Mouse (Mus musculus): ENCODE data around the gene Dnajc11. TPM values are rescaled to one million over a fixed set of nuclear protein-coding genes. Genes with fewer than 3 reads are reported as not detected.

The Dnajc11 gene
- polyA plus RNA-seq, 1 experiment from 2014 or later, result 62.4 TPM

- Histone ChIP-seq H3K9me3 (replicated peaks; ENCODE audit: control insufficient read depth, low read length) (no peaks in the 10 kb centered on the region), H3K4me3 (replicated peaks; ENCODE audit: low read length) (no peak overlapping the region), H3K36me3 (ENCODE audit: control insufficient read depth, insufficient read depth, low read length) (peaks cover 21% of the 10 kb centered on the region), H3K9ac (ENCODE audit: low read length) (no peak overlapping the region), H3K4me1 (ENCODE audit: control insufficient read depth, insufficient read depth, low read length) (0 out of 2 replicates have a peak, but pooled peaks cover 3% of the 10 kb centered on the region), H3K4me2 (ENCODE audit: low read depth, low read length) (no peak overlapping the region), H3K27ac (ENCODE audit: low read length) (peak overlapping the region; percentile 29; the same call in 1 of the 2 replicates), H3K27me3 (ENCODE audit: control insufficient read depth, insufficient read depth, low read length) (no peaks in the 10 kb centered on the region)
- 78% methylated on average over 6 of the region's 6 CpGs for WGBS
- no peak for ATAC-seq (ENCODE audit: insufficient read depth, low FRiP score)
These were observed 85.6 kb downstream of the Dnajc11 start for GRCm38 (mm10) chr4:152019073-152019472.

GRCm38 (mm10) chr4:152020024-152020423, 86.5 kb downstream of the Dnajc11 start:
- no peak for ATAC-seq (ENCODE audit: insufficient read depth, low FRiP score)
- H3K36me3 ChIP-seq (ENCODE audit: control insufficient read depth, insufficient read depth, low read length), result peaks cover 18% of the 10 kb centered on the region
- no peak overlapping the region for H3K9ac ChIP-seq (ENCODE audit: low read length)
- H3K9me3 ChIP-seq (replicated peaks; ENCODE audit: control insufficient read depth, low read length), result no peaks in the 10 kb centered on the region
- peak overlapping the region; percentile 19; the same call in 1 of the 2 replicates for H3K27ac ChIP-seq (ENCODE audit: low read length)
- H3K4me1 ChIP-seq (ENCODE audit: control insufficient read depth, insufficient read depth, low read length), result peaks cover 3% of the 10 kb centered on the region; the same call in 1 of the 2 replicates
- WGBS, result 91% methylated on average over 21 of the region's 21 CpGs
- H3K4me2 ChIP-seq (ENCODE audit: low read depth, low read length), result no peak overlapping the region
- H3K4me3 ChIP-seq (replicated peaks; ENCODE audit: low read length), result no peak overlapping the region
- no peaks in the 10 kb centered on the region for H3K27me3 ChIP-seq (ENCODE audit: control insufficient read depth, insufficient read depth, low read length)

- H3K27me3 ChIP-seq (ENCODE audit: control insufficient read depth, insufficient read depth, low read length), result no peaks in the 10 kb centered on the region
- H3K36me3 ChIP-seq (ENCODE audit: control insufficient read depth, insufficient read depth, low read length), result peaks cover 14% of the 10 kb centered on the region
- no peak overlapping the region for H3K27ac ChIP-seq (ENCODE audit: low read length)
- peak overlapping the region; percentile 3; the same call in 1 of the 2 replicates for H3K9ac ChIP-seq (ENCODE audit: low read length)
- H3K4me2 ChIP-seq (ENCODE audit: low read depth, low read length), result no peak overlapping the region
- peaks cover 19% of the 10 kb centered on the region for H3K4me1 ChIP-seq (ENCODE audit: control insufficient read depth, insufficient read depth, low read length)
- WGBS, result 78% methylated on average over 12 of the region's 12 CpGs
- ATAC-seq (ENCODE audit: insufficient read depth, low FRiP score), result no peak
- H3K4me3 ChIP-seq (replicated peaks; ENCODE audit: low read length), result no peak overlapping the region
- H3K9me3 ChIP-seq (replicated peaks; ENCODE audit: control insufficient read depth, low read length), result no peaks in the 10 kb centered on the region
These were observed 88.1 kb downstream of the Dnajc11 start for GRCm38 (mm10) chr4:152021568-152022097.

GRCm38 (mm10) chr4:152022506-152022905, 89.0 kb downstream of the Dnajc11 start:
- ATAC-seq (ENCODE audit: insufficient read depth, low FRiP score), result no peak
- Histone ChIP-seq H3K4me2 (ENCODE audit: low read depth, low read length) (no peak overlapping the region), H3K9me3 (replicated peaks; ENCODE audit: control insufficient read depth, low read length) (no peaks in the 10 kb centered on the region), H3K27ac (ENCODE audit: low read length) (no peak overlapping the region), H3K36me3 (ENCODE audit: control insufficient read depth, insufficient read depth, low read length) (peaks cover 12% of the 10 kb centered on the region), H3K4me1 (ENCODE audit: control insufficient read depth, insufficient read depth, low read length) (peaks cover 22% of the 10 kb centered on the region), H3K4me3 (replicated peaks; ENCODE audit: low read length) (no peak overlapping the region), H3K9ac (ENCODE audit: low read length) (no peak overlapping the region), H3K27me3 (ENCODE audit: control insufficient read depth, insufficient read depth, low read length) (no peaks in the 10 kb centered on the region)
- 88% methylated on average over 8 of the region's 8 CpGs for WGBS

- Histone ChIP-seq H3K4me3 (replicated peaks; ENCODE audit: low read length) (no peak overlapping the region), H3K27ac (ENCODE audit: low read length) (no peak overlapping the region), H3K9me3 (replicated peaks; ENCODE audit: control insufficient read depth, low read length) (no peaks in the 10 kb centered on the region), H3K4me1 (ENCODE audit: control insufficient read depth, insufficient read depth, low read length) (peaks cover 22% of the 10 kb centered on the region), H3K4me2 (ENCODE audit: low read depth, low read length) (no peak overlapping the region), H3K9ac (ENCODE audit: low read length) (0 out of 2 replicates have a peak overlapping the region, but pooled peaks have one; percentile 5), H3K27me3 (ENCODE audit: control insufficient read depth, insufficient read depth, low read length) (no peaks in the 10 kb centered on the region), H3K36me3 (ENCODE audit: control insufficient read depth, insufficient read depth, low read length) (peaks cover 12% of the 10 kb centered on the region)
- WGBS, result 87% methylated on average over 11 of the region's 11 CpGs
- no peak for ATAC-seq (ENCODE audit: insufficient read depth, low FRiP score)
These were observed 91.0 kb downstream of the Dnajc11 start for GRCm38 (mm10) chr4:152024525-152024924.

GRCm38 (mm10) chr4:152026751-152027508, 93.4 kb downstream of the Dnajc11 start:
- peak overlapping the region; percentile 51; the same call in 1 of the 2 replicates for H3K27ac ChIP-seq (ENCODE audit: low read length)
- peak overlapping the region; percentile 80 for H3K9ac ChIP-seq (ENCODE audit: low read length)
- H3K4me2 ChIP-seq (ENCODE audit: low read depth, low read length), result peak overlapping the region; percentile 85
- no peaks in the 10 kb centered on the region for H3K36me3 ChIP-seq (ENCODE audit: control insufficient read depth, insufficient read depth, low read length)
- peak; percentile 53 for ATAC-seq (ENCODE audit: insufficient read depth, low FRiP score)
- peak overlapping the region; percentile 76 for H3K4me3 ChIP-seq (replicated peaks; ENCODE audit: low read length)
- peaks cover 22% of the 10 kb centered on the region for H3K4me1 ChIP-seq (ENCODE audit: control insufficient read depth, insufficient read depth, low read length)
- WGBS, result 2% methylated on average over 41 of the region's 41 CpGs
- H3K9me3 ChIP-seq (replicated peaks; ENCODE audit: control insufficient read depth, low read length), result no peaks in the 10 kb centered on the region
- H3K27me3 ChIP-seq (ENCODE audit: control insufficient read depth, insufficient read depth, low read length), result no peaks in the 10 kb centered on the region

DNA sequence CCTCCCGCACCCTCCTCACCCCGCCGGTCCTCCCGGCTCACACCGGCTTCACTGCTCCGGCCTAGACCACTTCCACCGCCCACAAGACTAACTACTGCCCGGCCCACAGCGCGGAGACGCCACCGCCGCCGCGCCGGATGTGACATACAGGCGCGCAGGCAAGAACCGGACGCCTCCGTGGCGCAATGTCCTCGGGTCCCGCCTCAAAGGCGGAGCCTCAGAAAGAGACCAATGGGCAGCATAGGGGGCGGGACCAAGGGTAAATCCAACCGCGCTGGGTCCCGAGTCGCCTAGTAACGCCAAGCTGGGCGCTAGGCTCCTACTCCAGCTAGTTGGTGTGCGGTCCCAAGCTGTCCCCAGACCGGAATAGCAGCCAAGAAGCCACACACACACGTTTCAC, 94.0 kb downstream of the Dnajc11 start, which contains the start of gene Zbtb48:
Zbtb48 (minus strand) TSS at position 148 of the 400 bp plus-strand sequence.
- Histone ChIP-seq H3K9me3 (replicated peaks; ENCODE audit: control insufficient read depth, low read length) (no peaks in the 10 kb centered on the region), H3K27ac (ENCODE audit: low read length) (peak within 1 kb of the TSS; percentile 51; the same call in 1 of the 2 replicates), H3K4me3 (replicated peaks; ENCODE audit: low read length) (peak within 1 kb of the TSS; percentile 76), H3K9ac (ENCODE audit: low read length) (peak within 1 kb of the TSS; percentile 80), H3K4me2 (ENCODE audit: low read depth, low read length) (peak within 1 kb of the TSS; percentile 85), H3K4me1 (ENCODE audit: control insufficient read depth, insufficient read depth, low read length) (peaks cover 22% of the 10 kb centered on the region), H3K27me3 (ENCODE audit: control insufficient read depth, insufficient read depth, low read length) (no peaks in the 10 kb centered on the region), H3K36me3 (ENCODE audit: control insufficient read depth, insufficient read depth, low read length) (no peaks in the 10 kb centered on the region)
- WGBS, result under 1% methylated on average over 35 of the region's 35 CpGs
- peak; percentile 97 for ATAC-seq (ENCODE audit: insufficient read depth, low FRiP score)

- H3K36me3 ChIP-seq (ENCODE audit: control insufficient read depth, insufficient read depth, low read length), result no peaks in the 10 kb centered on the region
These were observed 95.0 kb downstream of the Dnajc11 start for GRCm38 (mm10) chr4:152028456-152028855.

DNA sequence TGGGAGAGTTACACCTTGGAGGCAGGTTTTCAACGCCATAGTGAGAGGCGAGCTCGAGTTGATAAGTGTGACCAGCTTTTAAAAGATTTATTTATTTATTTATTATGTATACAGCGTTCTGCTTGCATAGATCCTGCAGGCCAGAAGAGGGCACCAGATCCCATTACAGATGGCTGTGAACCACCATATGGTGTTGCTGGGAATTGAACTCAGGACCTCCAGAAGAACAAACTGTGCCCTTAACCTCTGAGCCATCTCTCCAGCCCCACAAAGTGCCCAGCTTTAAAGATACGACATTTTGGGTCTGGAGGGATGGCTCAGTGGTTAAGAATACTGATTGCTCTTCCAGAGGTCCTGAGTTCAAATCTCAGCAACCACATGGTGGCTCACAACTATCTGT, 95.6 kb downstream of the Dnajc11 start:
- WGBS, result 42% methylated on average over 5 of the region's 5 CpGs
- peaks cover 19% of the 10 kb centered on the region for H3K4me1 ChIP-seq (ENCODE audit: control insufficient read depth, insufficient read depth, low read length)
- no peaks in the 10 kb centered on the region for H3K9me3 ChIP-seq (replicated peaks; ENCODE audit: control insufficient read depth, low read length)
- ATAC-seq (ENCODE audit: insufficient read depth, low FRiP score), result no peak
- no peak overlapping the region for H3K4me3 ChIP-seq (replicated peaks; ENCODE audit: low read length)
- H3K27me3 ChIP-seq (ENCODE audit: control insufficient read depth, insufficient read depth, low read length), result no peaks in the 10 kb centered on the region
- H3K9ac ChIP-seq (ENCODE audit: low read length), result no peak overlapping the region
- no peaks in the 10 kb centered on the region for H3K36me3 ChIP-seq (ENCODE audit: control insufficient read depth, insufficient read depth, low read length)
- H3K4me2 ChIP-seq (ENCODE audit: low read depth, low read length), result no peak overlapping the region
- no peak overlapping the region for H3K27ac ChIP-seq (ENCODE audit: low read length)

More at GRCm38 (mm10) chr4:152028456-152028855, 95.0 kb downstream of the Dnajc11 start:
- ATAC-seq (ENCODE audit: insufficient read depth, low FRiP score), result no peak
- no peaks in the 10 kb centered on the region for H3K9me3 ChIP-seq (replicated peaks; ENCODE audit: control insufficient read depth, low read length)
- no peaks in the 10 kb centered on the region for H3K27me3 ChIP-seq (ENCODE audit: control insufficient read depth, insufficient read depth, low read length)
- 63% methylated on average over 15 of the region's 15 CpGs for WGBS
- peak overlapping the region; percentile 85; the same call in 1 of the 2 replicates for H3K4me2 ChIP-seq (ENCODE audit: low read depth, low read length)
- no peak overlapping the region for H3K27ac ChIP-seq (ENCODE audit: low read length)
- H3K4me1 ChIP-seq (ENCODE audit: control insufficient read depth, insufficient read depth, low read length), result peaks cover 21% of the 10 kb centered on the region
- H3K4me3 ChIP-seq (replicated peaks; ENCODE audit: low read length), result peak overlapping the region; percentile 76
- peak overlapping the region; percentile 65; the same call in 1 of the 2 replicates for H3K9ac ChIP-seq (ENCODE audit: low read length)
